Mouse (Mus musculus): ENCODE data around the gene P2rx7.

DNA sequence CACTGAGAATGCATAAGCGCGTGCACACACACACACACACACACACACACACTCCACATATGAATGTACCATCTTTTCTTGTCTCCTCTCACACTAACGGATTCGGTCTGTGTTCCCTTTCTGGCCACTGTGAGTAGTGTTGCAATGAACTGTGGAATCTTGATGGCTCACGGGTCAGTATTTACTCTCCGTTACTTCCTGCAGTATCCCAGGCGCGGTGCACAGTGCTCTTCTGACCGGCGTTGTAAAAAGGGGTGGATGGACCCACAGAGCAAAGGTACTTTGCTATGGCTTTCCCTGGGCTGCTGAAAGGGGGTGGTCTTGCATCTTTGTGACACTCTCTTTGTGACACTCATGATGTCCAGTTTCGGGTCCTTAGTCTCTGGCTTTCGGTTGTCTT lies 13.1 kb downstream of the P2rx7 start:
- TF ChIP-seq TAL1 (conservative IDR thresholded peaks at IDR 0.05; ENCODE audit: low read depth, low read length), result no peak
- TF ChIP-seq CTCF (IDR thresholded peaks at IDR 0.05; ENCODE audit: low read depth, low read length), result no peak
- no peak for TF ChIP-seq POLR2AphosphoS5 (IDR thresholded peaks at IDR 0.05; ENCODE audit: insufficient replicate concordance, low read depth, low read length)
- no peak for TF ChIP-seq GATA1 (IDR thresholded peaks at IDR 0.05; ENCODE audit: borderline replicate concordance, low read length)
- no peak for TF ChIP-seq GATA2 (IDR thresholded peaks at IDR 0.05; ENCODE audit: borderline replicate concordance, low read depth, low read length)
